Mouse (Mus musculus) heart, postnatal 10 days (tissue): ENCODE data around the gene Gm17455. TPM values are rescaled to one million over a fixed set of nuclear protein-coding genes. Genes with fewer than 3 reads are reported as not detected.

Experiments used
- DNase-seq, 2 experiments: peaks; one replicate each; pipeline ENCODE4 v3.0.0; 2021
- intact Hi-C: fragments of 180-260 bp; cut with DNase I; formaldehyde crosslinking; loops from one replicate; pipeline ENCODE4 v1.15.1; 2025
- total RNA-seq, 2 experiments: library from RNA; stranded (reverse); gene quantifications; 2 replicates each; pipeline ENCODE4 v1.2.3; 2021

Gene Gm17455
- total RNA-seq, 2 experiments from 2014 or later = not detected

DNA sequence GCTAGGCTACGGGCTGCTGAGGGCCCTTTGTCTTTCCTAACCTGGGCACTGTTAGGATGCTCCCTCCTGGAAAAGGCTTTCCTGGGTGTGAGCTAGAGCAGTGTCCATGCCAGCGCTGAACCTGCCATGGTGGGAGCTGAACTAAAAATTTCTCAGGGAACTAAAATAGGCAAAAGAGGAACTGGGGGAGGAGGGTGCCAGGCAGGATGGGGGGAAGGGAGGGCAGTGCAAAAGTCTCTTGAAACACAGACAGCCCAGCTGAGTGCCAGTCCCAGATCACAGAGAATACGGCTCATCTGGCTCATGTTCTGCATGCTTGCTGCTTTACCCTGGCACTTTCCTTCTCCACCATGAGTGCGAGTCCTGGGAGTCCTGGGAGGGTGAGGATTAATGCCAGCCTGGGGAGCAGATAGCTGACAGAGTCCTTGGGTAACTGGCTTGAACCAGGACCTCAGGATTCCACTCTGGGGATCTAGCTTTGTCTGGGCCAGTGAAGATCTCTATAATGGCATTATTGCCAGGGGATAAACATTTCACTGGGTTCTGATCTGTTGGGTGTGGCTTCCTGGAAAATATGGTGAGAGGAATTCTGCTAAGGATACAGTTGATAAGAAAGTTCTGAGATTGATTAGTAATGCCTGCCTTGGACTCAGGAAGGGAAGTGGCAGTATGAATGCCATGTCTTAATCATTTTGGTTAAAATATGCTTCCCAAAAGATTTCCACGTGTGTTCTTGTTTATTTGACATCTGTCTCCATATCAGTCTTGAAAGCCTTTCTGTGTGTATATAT is 27.7 kb upstream of the Gm17455 start:
- DNase-seq = no peak
- intact Hi-C loops = no loop called here

DNA sequence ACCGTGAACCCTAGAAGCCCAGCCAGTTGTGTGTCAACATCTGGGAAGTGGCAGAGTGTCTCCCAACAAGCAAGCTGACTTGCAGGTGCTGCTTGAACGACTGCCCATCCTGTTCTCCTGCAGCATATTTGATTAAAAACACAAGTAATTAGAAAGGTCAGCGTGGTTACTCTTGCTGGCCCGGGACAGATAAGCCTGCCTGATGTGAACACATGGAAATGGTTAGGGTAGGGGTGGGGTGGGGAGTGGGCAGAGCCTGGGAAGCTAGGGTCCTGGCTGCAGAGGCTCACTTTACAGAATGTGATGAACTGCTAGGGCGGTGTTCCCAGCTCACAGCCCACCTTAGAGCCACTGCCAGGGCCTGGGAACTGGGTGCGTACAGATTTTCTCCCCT is 26.0 kb upstream of the Gm17455 start:
- no peak for DNase-seq
- intact Hi-C loops = no loop called here

GRCm38 (mm10) chr10:60373937-60374578 is 25.5 kb upstream of the Gm17455 start:
- DNase-seq = peak; percentile 43 to 55
- intact Hi-C loops = no loop called here

- no peak for DNase-seq
- intact Hi-C loops = no loop called here
These were observed 22.8 kb upstream of the Gm17455 start for GRCm38 (mm10) chr10:60376704-60377103.

DNA sequence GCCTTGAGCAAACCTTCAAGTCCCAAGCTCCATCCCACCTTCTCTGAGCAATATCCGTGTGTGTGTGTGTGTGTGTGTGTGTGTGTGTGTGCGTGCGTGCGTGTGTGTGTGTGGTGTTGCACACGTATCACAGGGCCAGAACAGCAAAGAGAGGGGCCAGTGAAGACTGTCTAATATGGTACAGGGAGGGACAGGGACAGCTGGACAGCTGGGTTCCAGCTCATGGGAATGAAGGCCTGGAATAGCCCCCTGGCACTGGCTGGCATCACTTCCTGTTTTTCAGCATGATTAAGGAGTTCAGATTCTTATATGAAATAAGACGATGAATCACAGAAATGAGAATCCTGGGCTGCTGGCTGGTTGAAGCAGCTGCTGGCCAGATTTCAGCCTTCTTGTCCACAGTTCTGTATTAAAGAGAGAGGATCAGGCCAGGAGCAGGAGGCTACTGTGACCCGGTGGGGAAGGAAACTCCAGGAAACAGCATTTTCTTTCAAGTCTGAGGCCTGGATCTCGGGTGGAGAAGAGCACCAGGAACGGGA is 20.0 kb upstream of the Gm17455 start:
- no peak for DNase-seq
- intact Hi-C loops = no loop called here

- DNase-seq = no peak
- intact Hi-C loops = loop anchor here (5.0 kb wide), 1 partner anchor 33 kb away; the partner anchor contains the start of gene Vsir
These were observed 19.3 kb upstream of the Gm17455 start for GRCm38 (mm10) chr10:60380229-60380628.

- DNase-seq = no peak
- intact Hi-C loops = loop anchor here (5.0 kb wide), 1 partner anchor 34 kb away; the partner anchor contains the start of gene Vsir
These were observed 18.2 kb upstream of the Gm17455 start for GRCm38 (mm10) chr10:60381142-60381925.

GRCm38 (mm10) chr10:60388332-60388731 is 11.2 kb upstream of the Gm17455 start:
- intact Hi-C loops = no loop called here
- DNase-seq = no peak

DNA sequence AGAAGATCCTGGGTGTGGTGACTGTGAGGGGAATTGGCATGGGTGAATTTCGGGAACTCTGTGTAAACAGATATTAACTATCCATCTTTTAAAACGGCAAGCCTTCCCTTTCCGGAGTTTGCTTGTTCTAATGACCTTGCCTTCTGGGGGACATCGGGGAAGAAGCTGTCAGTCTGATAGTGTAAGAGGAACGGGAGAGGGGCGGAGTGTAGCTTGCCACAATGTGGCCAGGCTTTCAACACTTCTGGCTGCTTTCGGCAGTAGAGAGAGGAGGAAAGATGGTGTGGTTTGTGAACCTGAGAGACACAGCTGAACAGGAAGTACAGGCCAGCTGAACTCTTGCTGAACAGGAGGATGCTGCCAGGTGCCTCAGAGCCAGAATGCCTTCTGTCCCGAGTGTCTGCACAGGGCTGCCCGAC is 10.1 kb upstream of the Gm17455 start:
- intact Hi-C loops = no loop called here
- DNase-seq = peak; percentile 47

GRCm38 (mm10) chr10:60390177-60390903 is 9.2 kb upstream of the Gm17455 start:
- intact Hi-C loops = no loop called here
- no peak for DNase-seq

- no peak for DNase-seq
- intact Hi-C loops = no loop called here
These were observed 8.6 kb upstream of the Gm17455 start for GRCm38 (mm10) chr10:60390904-60391420.

DNA sequence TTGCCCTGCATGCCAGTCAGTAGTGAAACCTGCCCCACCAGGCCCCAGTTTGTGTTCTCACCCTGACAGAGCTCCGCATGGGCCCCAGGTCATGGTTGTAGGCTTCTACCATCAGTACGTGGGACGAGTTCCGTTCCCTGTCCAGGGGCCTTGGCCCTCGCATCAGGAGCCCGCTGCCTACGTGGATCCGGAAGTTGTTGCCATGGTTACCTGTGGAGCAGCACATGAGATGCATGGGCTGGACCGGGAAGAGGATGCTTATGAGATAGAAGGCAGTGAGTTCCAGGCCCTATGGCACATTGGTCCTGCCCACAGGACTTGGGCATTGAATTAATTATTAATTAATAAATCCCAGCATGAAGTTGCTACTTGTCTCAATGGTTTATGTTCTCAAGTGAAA is 7.9 kb upstream of the Gm17455 start:
- DNase-seq = no peak
- intact Hi-C loops = no loop called here

DNA sequence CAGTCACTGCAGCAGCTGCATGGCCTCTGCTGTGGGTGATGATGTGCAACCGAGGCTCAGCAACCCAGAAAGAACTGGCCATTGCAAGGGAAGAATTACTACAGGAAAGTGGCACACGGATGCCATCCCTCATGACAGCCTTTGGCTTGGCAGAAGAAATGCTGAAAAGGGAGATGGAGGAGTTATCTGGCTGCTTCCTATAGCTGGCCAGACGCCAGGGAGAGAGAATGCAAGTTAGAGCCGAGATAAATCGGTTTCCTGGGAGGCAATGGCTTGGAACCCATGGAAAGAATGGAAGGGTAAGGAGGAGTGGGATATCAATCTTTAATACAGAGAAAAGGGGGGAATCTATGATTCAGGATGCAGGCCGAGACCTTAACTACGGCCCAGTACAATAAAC is 4.6 kb upstream of the Gm17455 start:
- intact Hi-C loops = no loop called here
- DNase-seq = no peak

GRCm38 (mm10) chr10:60395605-60396004 is 3.9 kb upstream of the Gm17455 start:
- DNase-seq = no peak
- intact Hi-C loops = no loop called here

DNA sequence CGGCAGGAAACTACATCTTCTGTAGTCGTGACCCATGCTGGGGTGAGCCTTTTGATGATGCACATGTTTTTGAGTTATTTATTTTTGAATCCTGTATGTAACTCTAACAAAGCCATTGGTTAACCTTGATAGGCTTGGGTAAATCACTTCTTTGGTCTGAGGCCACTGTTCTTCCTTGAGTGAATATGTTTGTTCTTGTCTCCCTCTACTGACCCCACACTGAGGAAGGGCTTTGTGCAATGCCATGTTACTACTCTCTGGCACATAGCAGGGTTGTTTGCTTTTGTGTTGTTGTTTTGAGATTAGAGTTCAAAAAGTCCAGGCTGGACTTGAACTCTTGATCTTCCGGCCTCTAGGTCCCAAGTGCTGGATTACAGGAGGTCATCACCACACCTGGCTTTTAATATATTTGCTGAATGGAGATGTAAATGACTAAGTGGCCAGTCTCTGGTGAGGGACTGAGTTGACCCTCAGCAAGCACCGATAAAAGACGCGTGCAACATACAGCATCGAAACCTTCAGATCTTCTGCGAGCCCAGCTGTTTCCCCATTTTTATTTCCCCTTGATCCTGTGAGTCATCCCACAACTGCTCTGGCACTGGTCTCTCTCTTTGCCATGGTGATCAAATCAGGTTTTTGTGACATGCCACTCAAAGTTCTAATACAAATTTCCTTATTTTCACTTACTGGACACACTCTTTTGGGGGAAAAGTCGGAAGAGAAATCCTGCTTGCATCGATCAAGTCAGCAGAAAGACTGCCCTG is 1.3 kb upstream of the Gm17455 start:
- intact Hi-C loops = no loop called here
- DNase-seq = no peak

- intact Hi-C loops = no loop called here
- DNase-seq = no peak
These were observed 1.2 kb downstream of the Gm17455 start for GRCm38 (mm10) chr10:60400507-60401295.

GRCm38 (mm10) chr10:60405460-60406177 is 6.1 kb downstream of the Gm17455 start:
- intact Hi-C loops = no loop called here
- peak; percentile 48 to 54 for DNase-seq

DNA sequence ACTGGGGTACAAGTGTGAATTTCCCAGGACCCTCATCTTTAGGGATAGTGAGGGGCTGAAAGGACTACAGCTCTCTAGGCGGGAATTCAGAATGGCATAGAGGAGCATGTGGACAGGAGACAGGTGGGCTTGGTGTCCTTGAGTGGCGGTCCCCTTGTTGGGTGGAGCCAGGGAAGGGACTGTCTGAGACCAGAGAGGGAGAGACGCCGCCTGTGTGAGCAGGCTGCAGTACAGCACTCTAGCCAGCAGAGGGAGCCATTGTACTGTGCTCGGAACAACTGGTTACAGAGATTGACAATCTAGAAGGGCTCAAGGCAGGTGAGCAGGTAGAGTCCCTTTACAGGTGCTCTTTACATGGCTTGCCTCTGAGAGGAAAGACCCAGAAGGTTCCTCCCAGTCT is 8.3 kb downstream of the Gm17455 start:
- intact Hi-C loops = loop anchor here (2.0 kb wide), 2 partner anchors 61 to 349 kb away; partner anchors contain the start of gene Vsir
- peak; percentile 63 to 78 for DNase-seq
